Mouse (Mus musculus): ENCODE results near the gene Krcc1. TPM values are rescaled to one million over a fixed set of nuclear protein-coding genes. Genes with fewer than 3 reads are reported as not detected.
A peak's percentile ranks its signal among the peaks of the same experiment; 100 is the strongest.

The Krcc1 gene
- 41.6 and 44.5 TPM in 2 replicates for polyA plus RNA-seq (2014; fragmentation: Nextera tagmentation; extraction: Ambion mirVana)

GRCm38 (mm10) chr6:71271389-71272315 lies at the start of gene Krcc1:
Gene Krcc1, plus strand, starts transcription at chr6:71271677.
- no peaks in the 10 kb centered on the region for H3K27me3 ChIP-seq (ENCODE audit: control insufficient read depth, insufficient read depth, low read length)
- H3K27ac ChIP-seq (replicated peaks; ENCODE audit: low read depth, low read length): peak within 1 kb of the TSS; percentile 96
- peak; percentile 93 for ATAC-seq (ENCODE audit: insufficient number of reproducible peaks, low FRiP score, low TSS enrichment, low read depth)

GRCm38 (mm10) chr6:71224184-71224943 lies 47.1 kb upstream of the Krcc1 start:
- Histone ChIP-seq H3K27ac (replicated peaks; ENCODE audit: low read depth, low read length) (no peak overlapping the region), H3K4me3 (ENCODE audit: low read depth, low read length) (no peak overlapping the region), H3K36me3 (ENCODE audit: control insufficient read depth, insufficient read depth, low read length) (no peaks in the 10 kb centered on the region), H3K9ac (ENCODE audit: low read length) (no peak overlapping the region), H3K4me2 (ENCODE audit: low read depth, severe bottlenecking) (no peak overlapping the region), H3K9me3 (ENCODE audit: control insufficient read depth, low read length) (no peaks in the 10 kb centered on the region), H3K4me1 (ENCODE audit: control insufficient read depth, insufficient read depth, low read length) (0 out of 2 replicates have a peak, but pooled peaks cover 3% of the 10 kb centered on the region), H3K27me3 (ENCODE audit: control insufficient read depth, insufficient read depth, low read length) (no peaks in the 10 kb centered on the region)
- 78% methylated on average over 3 of the region's 3 CpGs for WGBS
- no peak for DNase-seq (ENCODE audit: low spot score)
- ATAC-seq (ENCODE audit: insufficient number of reproducible peaks, low FRiP score, low TSS enrichment, low read depth): no peak

More at GRCm38 (mm10) chr6:71271389-71272315, at the start of gene Krcc1:
- H3K4me1 ChIP-seq (ENCODE audit: control insufficient read depth, insufficient read depth, low read length): 0 out of 2 replicates have a peak, but pooled peaks cover 2% of the 10 kb centered on the region
- H3K4me2 ChIP-seq (ENCODE audit: low read depth, severe bottlenecking): peak within 1 kb of the TSS; percentile 80
- peak within 1 kb of the TSS; percentile 69 for H3K4me3 ChIP-seq (ENCODE audit: low read depth, low read length)
- H3K36me3 ChIP-seq (ENCODE audit: control insufficient read depth, insufficient read depth, low read length): no peaks in the 10 kb centered on the region
- H3K9ac ChIP-seq (ENCODE audit: low read length): peak within 1 kb of the TSS; percentile 94
- WGBS: under 1% methylated on average over 61 of the region's 84 CpGs
- peak; percentile 96 for DNase-seq (ENCODE audit: low spot score)
- no peaks in the 10 kb centered on the region for H3K9me3 ChIP-seq (ENCODE audit: control insufficient read depth, low read length)

- ATAC-seq (ENCODE audit: insufficient number of reproducible peaks, low FRiP score, low TSS enrichment, low read depth) (no peak), DNase-seq (ENCODE audit: low spot score) (no peak)
- Histone ChIP-seq H3K27me3 (ENCODE audit: control insufficient read depth, insufficient read depth, low read length) (no peaks in the 10 kb centered on the region), H3K4me1 (ENCODE audit: control insufficient read depth, insufficient read depth, low read length) (0 out of 2 replicates have a peak, but pooled peaks cover 3% of the 10 kb centered on the region), H3K9me3 (ENCODE audit: control insufficient read depth, low read length) (no peaks in the 10 kb centered on the region), H3K4me3 (ENCODE audit: low read depth, low read length) (no peak overlapping the region), H3K36me3 (ENCODE audit: control insufficient read depth, insufficient read depth, low read length) (no peaks in the 10 kb centered on the region), H3K4me2 (ENCODE audit: low read depth, severe bottlenecking) (no peak overlapping the region), H3K9ac (ENCODE audit: low read length) (no peak overlapping the region), H3K27ac (replicated peaks; ENCODE audit: low read depth, low read length) (no peak overlapping the region)
- WGBS: 21% methylated on average over 6 of the region's 6 CpGs
These were observed 44.9 kb upstream of the Krcc1 start for GRCm38 (mm10) chr6:71226544-71226943.

GRCm38 (mm10) chr6:71227157-71227770 lies 44.2 kb upstream of the Krcc1 start:
- 7% methylated on average over 7 of the region's 7 CpGs for WGBS
- Histone ChIP-seq H3K4me1 (ENCODE audit: control insufficient read depth, insufficient read depth, low read length) (0 out of 2 replicates have a peak, but pooled peaks cover 3% of the 10 kb centered on the region), H3K4me3 (ENCODE audit: low read depth, low read length) (no peak overlapping the region), H3K9me3 (ENCODE audit: control insufficient read depth, low read length) (no peaks in the 10 kb centered on the region), H3K27me3 (ENCODE audit: control insufficient read depth, insufficient read depth, low read length) (no peaks in the 10 kb centered on the region), H3K36me3 (ENCODE audit: control insufficient read depth, insufficient read depth, low read length) (no peaks in the 10 kb centered on the region), H3K4me2 (ENCODE audit: low read depth, severe bottlenecking) (no peak overlapping the region), H3K9ac (ENCODE audit: low read length) (no peak overlapping the region), H3K27ac (replicated peaks; ENCODE audit: low read depth, low read length) (no peak overlapping the region)
- ATAC-seq (ENCODE audit: insufficient number of reproducible peaks, low FRiP score, low TSS enrichment, low read depth): no peak
- DNase-seq (ENCODE audit: low spot score): peak; percentile 28

GRCm38 (mm10) chr6:71235121-71235520 lies 36.4 kb upstream of the Krcc1 start:
- no peaks in the 10 kb centered on the region for H3K9me3 ChIP-seq (ENCODE audit: control insufficient read depth, low read length)
- H3K4me3 ChIP-seq (ENCODE audit: low read depth, low read length): no peak overlapping the region
- no peak overlapping the region for H3K27ac ChIP-seq (replicated peaks; ENCODE audit: low read depth, low read length)
- 86% methylated on average over 13 of the region's 13 CpGs for WGBS
- H3K36me3 ChIP-seq (ENCODE audit: control insufficient read depth, insufficient read depth, low read length): no peaks in the 10 kb centered on the region
- H3K9ac ChIP-seq (ENCODE audit: low read length): no peak overlapping the region
- H3K4me2 ChIP-seq (ENCODE audit: low read depth, severe bottlenecking): no peak overlapping the region
- H3K27me3 ChIP-seq (ENCODE audit: control insufficient read depth, insufficient read depth, low read length): no peaks in the 10 kb centered on the region
- ATAC-seq (ENCODE audit: insufficient number of reproducible peaks, low FRiP score, low TSS enrichment, low read depth): no peak
- no peaks in the 10 kb centered on the region for H3K4me1 ChIP-seq (ENCODE audit: control insufficient read depth, insufficient read depth, low read length)
- no peak for DNase-seq (ENCODE audit: low spot score)

- Histone ChIP-seq H3K4me3 (ENCODE audit: low read depth, low read length) (no peak overlapping the region), H3K4me2 (ENCODE audit: low read depth, severe bottlenecking) (no peak overlapping the region), H3K9me3 (ENCODE audit: control insufficient read depth, low read length) (no peaks in the 10 kb centered on the region), H3K36me3 (ENCODE audit: control insufficient read depth, insufficient read depth, low read length) (no peaks in the 10 kb centered on the region), H3K4me1 (ENCODE audit: control insufficient read depth, insufficient read depth, low read length) (no peaks in the 10 kb centered on the region), H3K27ac (replicated peaks; ENCODE audit: low read depth, low read length) (no peak overlapping the region), H3K27me3 (ENCODE audit: control insufficient read depth, insufficient read depth, low read length) (no peaks in the 10 kb centered on the region), H3K9ac (ENCODE audit: low read length) (no peak overlapping the region)
- WGBS: 75% methylated on average over 3 of the region's 3 CpGs
- no peak for ATAC-seq (ENCODE audit: insufficient number of reproducible peaks, low FRiP score, low TSS enrichment, low read depth)
- no peak for DNase-seq (ENCODE audit: low spot score)
These were observed 35.5 kb upstream of the Krcc1 start for GRCm38 (mm10) chr6:71235944-71236343.

GRCm38 (mm10) chr6:71236506-71236905 lies 35.0 kb upstream of the Krcc1 start:
- H3K27me3 ChIP-seq (ENCODE audit: control insufficient read depth, insufficient read depth, low read length): no peaks in the 10 kb centered on the region
- H3K4me3 ChIP-seq (ENCODE audit: low read depth, low read length): no peak overlapping the region
- WGBS: 70% methylated on average over 6 of the region's 6 CpGs
- no peaks in the 10 kb centered on the region for H3K36me3 ChIP-seq (ENCODE audit: control insufficient read depth, insufficient read depth, low read length)
- no peak for ATAC-seq (ENCODE audit: insufficient number of reproducible peaks, low FRiP score, low TSS enrichment, low read depth)
- H3K27ac ChIP-seq (replicated peaks; ENCODE audit: low read depth, low read length): no peak overlapping the region
- DNase-seq (ENCODE audit: low spot score): no peak
- H3K4me2 ChIP-seq (ENCODE audit: low read depth, severe bottlenecking): no peak overlapping the region
- no peaks in the 10 kb centered on the region for H3K9me3 ChIP-seq (ENCODE audit: control insufficient read depth, low read length)
- H3K9ac ChIP-seq (ENCODE audit: low read length): no peak overlapping the region
- H3K4me1 ChIP-seq (ENCODE audit: control insufficient read depth, insufficient read depth, low read length): no peaks in the 10 kb centered on the region

GRCm38 (mm10) chr6:71237031-71237431 lies 34.4 kb upstream of the Krcc1 start:
- Histone ChIP-seq H3K9ac (ENCODE audit: low read length) (no peak overlapping the region), H3K4me3 (ENCODE audit: low read depth, low read length) (no peak overlapping the region), H3K27me3 (ENCODE audit: control insufficient read depth, insufficient read depth, low read length) (no peaks in the 10 kb centered on the region), H3K36me3 (ENCODE audit: control insufficient read depth, insufficient read depth, low read length) (no peaks in the 10 kb centered on the region), H3K9me3 (ENCODE audit: control insufficient read depth, low read length) (no peaks in the 10 kb centered on the region), H3K4me1 (ENCODE audit: control insufficient read depth, insufficient read depth, low read length) (no peaks in the 10 kb centered on the region), H3K27ac (replicated peaks; ENCODE audit: low read depth, low read length) (no peak overlapping the region), H3K4me2 (ENCODE audit: low read depth, severe bottlenecking) (no peak overlapping the region)
- 89% methylated on average over 6 of the region's 6 CpGs for WGBS
- DNase-seq (ENCODE audit: low spot score) (no peak), ATAC-seq (ENCODE audit: insufficient number of reproducible peaks, low FRiP score, low TSS enrichment, low read depth) (no peak)

Data from limb, embryonic 11.5 days (tissue).